Comparison of ENCODE assay signal across 9 mouse cellular contexts in the genomic region with DNA sequence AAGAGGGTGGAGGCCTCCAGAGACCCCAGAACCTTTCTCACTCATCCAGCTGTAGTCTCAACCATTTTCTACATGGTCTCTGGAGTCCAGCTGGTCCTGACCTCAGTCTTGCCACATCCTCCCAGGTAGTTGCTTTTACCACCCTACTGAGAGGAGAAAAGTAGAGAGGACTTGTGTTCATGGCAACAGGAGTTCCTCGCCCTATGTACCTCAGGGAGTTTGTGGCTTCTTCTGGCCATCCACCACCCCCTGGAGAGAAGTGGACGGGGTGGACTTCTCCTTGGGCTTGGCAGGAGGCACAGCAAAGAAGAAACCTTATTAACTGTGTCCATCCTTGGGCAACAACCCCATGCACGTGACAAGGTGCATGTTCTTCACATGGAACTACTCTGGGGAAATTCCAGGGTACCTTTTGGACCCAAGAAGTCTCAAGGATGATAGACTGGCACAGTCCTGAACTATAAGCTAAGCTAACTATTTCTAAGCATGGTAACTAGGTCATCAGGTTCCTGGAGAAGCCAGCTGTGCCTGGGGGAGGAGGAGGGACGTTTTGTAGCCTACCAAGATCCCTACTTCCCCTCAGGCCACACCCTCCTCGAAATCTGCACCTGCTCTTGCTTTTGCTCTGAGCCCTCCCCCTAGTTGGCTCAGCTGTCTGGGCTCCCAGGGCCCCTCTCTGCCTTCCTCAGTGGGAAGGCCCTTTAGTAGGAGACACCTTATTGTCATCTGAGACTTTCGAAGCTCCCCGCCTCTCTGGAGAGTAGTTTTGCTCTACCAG. TPM values are rescaled to one million over a fixed set of nuclear protein-coding genes. Genes with fewer than 3 reads are reported as not detected.
DNase-seq lines count a peak whose midpoint lies in the region; ATAC-seq and TF ChIP-seq lines count a peak whose summit lies in the region.
"Had no signal": no experiment of that assay in that cellular context is flagged by ENCODE, and none has a peak within 500 bp of the region (broad histone marks: within the 10 kb centered on the region; RNA-seq: fewer than 3 reads in every experiment).

No protein-coding gene starts in this region.

- no peak overlapping the region for H3K4me3 ChIP-seq in heart, adult 2 months
- no peak overlapping the region for H3K4me3 ChIP-seq in intestine, embryonic 16.5 days (ENCODE audit: low read length)
- peak overlapping the region; percentile 83 for H3K4me3 ChIP-seq in megakaryocyte, embryonic 14.5 days (replicated peaks)
- H3K4me3 ChIP-seq: neural tube, embryonic 13.5 days had no signal

- intact Hi-C loops in heart, adult 2 months (cut with DNase I), result no loop called here
- intact Hi-C loops in heart, postnatal 10 days (cut with DNase I), result no loop called here

- no peak for TF ChIP-seq POLR2A in heart, adult 2 months (IDR thresholded peaks at IDR 0.05; ENCODE audit: insufficient read depth, low read depth, low read length)

- peak in 1 of 2 experiments; percentile 34 for DNase-seq in heart, adult 2 months
- DNase-seq in heart, postnatal 10 days, result no peak
- DNase-seq in ES-CJ7 (ENCODE audit: low read depth, low spot score), result peak; percentile 43
- no peak for DNase-seq in right cerebral cortex, postnatal 14 days
- DNase-seq in layer of hippocampus, postnatal 14 days (ENCODE audit: low spot score in 2 of 2), result no peak
- no peak for DNase-seq in ovary, postnatal 10 days (ENCODE audit: low spot score)

- TF ChIP-seq EP300 in heart, adult 2 months (IDR thresholded peaks at IDR 0.05; ENCODE audit: insufficient read depth, low read depth, low read length), result no peak

- H3K79me2 ChIP-seq in heart, adult 2 months (replicated peaks; ENCODE audit: control insufficient read depth, insufficient read depth, low read length), result peaks cover 11% of the 10 kb centered on the region; the same call in 1 of the 2 replicates

- H3K4me1 ChIP-seq in heart, adult 2 months (ENCODE audit: control insufficient read depth, insufficient read depth, low read length), result peaks cover 62% of the 10 kb centered on the region
- peaks cover 48% of the 10 kb centered on the region for H3K4me1 ChIP-seq in intestine, embryonic 16.5 days (ENCODE audit: control insufficient read depth, insufficient read depth, low read length)
- peaks cover 100% of the 10 kb centered on the region for H3K4me1 ChIP-seq in megakaryocyte, embryonic 14.5 days

- peaks cover 54% of the 10 kb centered on the region for H3K36me3 ChIP-seq in heart, adult 2 months (ENCODE audit: control insufficient read depth, insufficient read depth, low read length)
- H3K36me3 ChIP-seq in intestine, embryonic 16.5 days (ENCODE audit: control insufficient read depth, insufficient read depth, low read length), result peaks cover 2% of the 10 kb centered on the region; the same call in 1 of the 2 replicates
- H3K36me3 ChIP-seq in megakaryocyte, embryonic 14.5 days (replicated peaks; ENCODE audit: low read length), result peaks cover 96% of the 10 kb centered on the region

- 67% methylated on average over 7 of the region's 7 CpGs for WGBS in heart, adult 2 months
- 65% methylated on average over 7 of the region's 7 CpGs for WGBS in intestine, embryonic 16.5 days

- peak; percentile 34 for ATAC-seq in intestine, embryonic 16.5 days

- H3K9ac ChIP-seq in heart, adult 2 months (ENCODE audit: low read depth, low read length), result no peak overlapping the region
- no peak overlapping the region; the same call in 1 of the 2 replicates for H3K9ac ChIP-seq in intestine, embryonic 16.5 days (ENCODE audit: low read depth, low read length)
- H3K9ac ChIP-seq: neural tube, embryonic 13.5 days had no signal

- 0 out of 2 replicates have a peak, but pooled peaks cover 2% of the 10 kb centered on the region for H3K9me3 ChIP-seq in intestine, embryonic 16.5 days (ENCODE audit: control insufficient read depth, low read length)
- H3K9me3 ChIP-seq in megakaryocyte, embryonic 14.5 days, result peaks cover 4% of the 10 kb centered on the region; the same call in 1 of the 2 replicates
- H3K9me3 ChIP-seq: neural tube, embryonic 13.5 days had no signal

- peak overlapping the region; percentile 97 for H3K27ac ChIP-seq in heart, adult 2 months
- peak overlapping the region; percentile 60 for H3K27ac ChIP-seq in intestine, embryonic 16.5 days (ENCODE audit: low read length)
- H3K27ac ChIP-seq: neural tube, embryonic 13.5 days had no signal

- TF ChIP-seq CTCF in heart, adult 2 months (IDR thresholded peaks at IDR 0.05), result no peak

- no peaks in the 10 kb centered on the region for H3K27me3 ChIP-seq in heart, adult 2 months (ENCODE audit: control insufficient read depth, insufficient read depth, low read length)
- H3K27me3 ChIP-seq in intestine, embryonic 16.5 days (replicated peaks; ENCODE audit: control insufficient read depth, insufficient read depth, low read length), result no peaks in the 10 kb centered on the region
- H3K27me3 ChIP-seq in megakaryocyte, embryonic 14.5 days (replicated peaks), result no peaks in the 10 kb centered on the region
- H3K27me3 ChIP-seq: neural tube, embryonic 13.5 days had no signal

- H3K4me2 ChIP-seq in intestine, embryonic 16.5 days (ENCODE audit: low read depth, low read length), result no peak overlapping the region
- H3K4me2 ChIP-seq: neural tube, embryonic 13.5 days had no signal

RNA-seq across cellular contexts. Expression of a gene that starts 15.5 kb away (rescaled TPM):
- 100 to 1,000 TPM in 1 of 2 experiments, 10 to 100 TPM in 1; 51.9 to 102 TPM for total RNA-seq in heart, adult 2 months (2021)
- 48.1 and 51.2 TPM in 2 replicates for polyA plus RNA-seq in heart, adult 2 months (2012; rRNA removed)
- 10 to 100 TPM; 40.0 to 72.4 TPM for total RNA-seq in heart, postnatal 10 days (2021)
- polyA plus RNA-seq in intestine, embryonic 16.5 days (2015; fragmentation: Nextera tagmentation; extraction: Ambion mirVana), result 65.8 and 66.8 TPM in 2 replicates
- 498 and 1,222 TPM in 2 replicates for polyA plus RNA-seq in megakaryocyte, embryonic 14.5 days (2012; ENCODE audit: insufficient read depth, low replicate concordance)
- total RNA-seq in layer of hippocampus, postnatal 14 days (2021), result 100 to 1,000 TPM; 124 to 128 TPM

RNA-seq across cellular contexts. Expression of a gene that starts 31.7 kb away (rescaled TPM):
- 1 to 10 TPM in 1 of 2 experiments, under 1 TPM in 1; 0.75 to 1.1 TPM for total RNA-seq in heart, adult 2 months (2021)
- 0.18 and 0.50 TPM in 2 replicates for polyA plus RNA-seq in heart, adult 2 months (2012; rRNA removed)
- total RNA-seq in heart, postnatal 10 days (2021), result 10 to 100 TPM; 16.0 to 17.8 TPM
- 45.7 and 51.5 TPM in 2 replicates for polyA plus RNA-seq in intestine, embryonic 16.5 days (2015; fragmentation: Nextera tagmentation; extraction: Ambion mirVana)
- polyA plus RNA-seq in megakaryocyte, embryonic 14.5 days (2012; ENCODE audit: insufficient read depth, low replicate concordance), result 1.1 and 10.4 TPM in 2 replicates
- total RNA-seq in layer of hippocampus, postnatal 14 days (2021), result 1 to 10 TPM; 2.5 to 4.7 TPM
